Mouse (Mus musculus) MEL (cell line): Measurements from ENCODE around the gene Exoc3l2. TPM values are rescaled to one million over a fixed set of nuclear protein-coding genes. Genes with fewer than 3 reads are reported as not detected.
A peak's percentile ranks its signal among the peaks of the same experiment; 100 is the strongest.

Source experiments
- DNase-seq: peaks from one replicate; pipeline ENCODE4 v3.0.0; 2011; ENCODE audit warnings: low read depth, low spot score
- H3K27ac ChIP-seq: 2 replicates; pipeline ENCODE4 v1.5.1; 2012; ENCODE audit warnings: low read depth, mild to moderate bottlenecking, control low read depth, low read length, moderate library complexity; ENCODE audit not compliant: control insufficient read depth
- H3K27me3 ChIP-seq, 2 experiments: fragments of 150-350 bp in 1 of 2; sonication (generic) in 1 of 2; 2 replicates each; pipeline ENCODE4 v1.6.1; 2012; ENCODE audit warnings: low read length in 2 of 2, mild to moderate bottlenecking in 2 of 2, improper control_type of control experiment in 1 of 2, moderate library complexity in 1 of 2; ENCODE audit not compliant: insufficient read depth in 2 of 2, control insufficient read depth in 1 of 2
- H3K36me3 ChIP-seq, 2 experiments: 2 replicates each; pipeline ENCODE4 v1.6.1; 2012 to 2014; ENCODE audit warnings: low read length in 2 of 2, improper control_type of control experiment in 1 of 2, inconsistent platforms in 1 of 2, mild to moderate bottlenecking in 1 of 2; ENCODE audit not compliant: insufficient read depth in 2 of 2, control insufficient read depth in 1 of 2
- H3K4me1 ChIP-seq, 2 experiments: fragments of 150-350 bp in 1 of 2; sonication (generic) in 1 of 2; 2 replicates each; pipeline ENCODE4 v1.6.1; 2012; ENCODE audit warnings: low read length in 2 of 2, improper control_type of control experiment in 1 of 2, mild to moderate bottlenecking in 1 of 2; ENCODE audit not compliant: insufficient read depth in 2 of 2, control insufficient read depth in 1 of 2
- H3K4me3 ChIP-seq, 2 experiments: fragments of 150-350 bp in 1 of 2; sonication (generic) in 1 of 2; 2 replicates each; pipeline ENCODE4 v1.5.1; 2012; ENCODE audit warnings: low read depth in 2 of 2, low read length in 2 of 2, mild to moderate bottlenecking in 2 of 2, moderate library complexity in 2 of 2, control low read depth in 1 of 2, improper control_type of control experiment in 1 of 2; ENCODE audit not compliant: control insufficient read depth in 1 of 2, insufficient read depth in 1 of 2
- H3K79me2 ChIP-seq: 2 replicates; pipeline ENCODE4 v1.6.1; 2012; ENCODE audit warnings: mild to moderate bottlenecking, low read length, moderate library complexity; ENCODE audit not compliant: control insufficient read depth, poor library complexity, insufficient read depth
- H3K9ac ChIP-seq: 2 replicates; pipeline ENCODE4 v1.6.1; 2012; ENCODE audit warnings: low read depth, mild to moderate bottlenecking, control low read depth, low read length, moderate library complexity; ENCODE audit not compliant: control insufficient read depth, poor library complexity, severe bottlenecking
- H3K9me3 ChIP-seq: fragments of 150-350 bp; sonication (generic); replicated peaks from 2 replicates; pipeline ENCODE4 v1.6.1; 2012; ENCODE audit warnings: mild to moderate bottlenecking, low read length, improper control_type of control experiment, moderate library complexity; ENCODE audit not compliant: insufficient read depth
- BHLHE40 ChIP-seq: IDR thresholded peaks from 2 replicates; pipeline ENCODE4 v1.6.1; 2012; ENCODE audit warnings: low read depth, mild to moderate bottlenecking, inconsistent platforms, low read length, improper control_type of control experiment, borderline replicate concordance
- CHD2 ChIP-seq: IDR thresholded peaks from 2 replicates; pipeline ENCODE4 v1.6.1; 2011; ENCODE audit warnings: low read length, improper control_type of control experiment
- CTCF ChIP-seq, 3 experiments: IDR thresholded peaks in 2 of 3; conservative IDR thresholded peaks in 1 of 3; 2 replicates each; pipeline ENCODE4 v1.5.1; 2011 to 2012; ENCODE audit warnings: low read length in 3 of 3, low read depth in 2 of 3, mild to moderate bottlenecking in 2 of 3, improper control_type of control experiment in 1 of 3, inconsistent platforms in 1 of 3, mixed read lengths in 1 of 3, moderate library complexity in 1 of 3; ENCODE audit not compliant: control insufficient read depth in 1 of 3, insufficient read depth in 1 of 3, poor library complexity in 1 of 3, severe bottlenecking in 1 of 3
- E2F4 ChIP-seq: IDR thresholded peaks from 2 replicates; pipeline ENCODE4 v1.6.1; 2011; ENCODE audit warnings: low read depth, low read length, improper control_type of control experiment, borderline replicate concordance
- ELF1 ChIP-seq: IDR thresholded peaks from 2 replicates; pipeline ENCODE4 v1.6.1; 2014; ENCODE audit warnings: low read depth, mild to moderate bottlenecking, inconsistent platforms, low read length, improper control_type of control experiment, moderate library complexity
- ETS1 ChIP-seq: IDR thresholded peaks from 2 replicates; pipeline ENCODE4 v1.6.1; 2012; ENCODE audit warnings: low read depth, mild to moderate bottlenecking, inconsistent platforms, low read length, improper control_type of control experiment, moderate library complexity
- GATA1 ChIP-seq: IDR thresholded peaks from 2 replicates; pipeline ENCODE4 v1.6.1; 2011; ENCODE audit warnings: low read depth, low read length, improper control_type of control experiment
- HCFC1 ChIP-seq: IDR thresholded peaks from 2 replicates; pipeline ENCODE4 v1.6.1; 2012; ENCODE audit warnings: low read depth, mild to moderate bottlenecking, inconsistent platforms, low read length, improper control_type of control experiment, moderate library complexity
- JUND ChIP-seq: IDR thresholded peaks from 2 replicates; pipeline ENCODE4 v1.6.1; 2011; ENCODE audit warnings: low read depth, mild to moderate bottlenecking, improper control_type of control experiment, low read length
- KAT2A ChIP-seq: conservative IDR thresholded peaks from 2 replicates; pipeline ENCODE4 v1.6.1; 2012; ENCODE audit warnings: low read depth, low read length, improper control_type of control experiment, inconsistent platforms
- MAFK ChIP-seq: IDR thresholded peaks from 2 replicates; pipeline ENCODE4 v1.6.1; 2011; ENCODE audit warnings: low read depth, mild to moderate bottlenecking, low read length, improper control_type of control experiment, borderline replicate concordance
- MAZ ChIP-seq: IDR thresholded peaks from 2 replicates; pipeline ENCODE4 v1.6.1; 2012; ENCODE audit warnings: low read depth, mild to moderate bottlenecking, inconsistent platforms, low read length, improper control_type of control experiment
- MXI1 ChIP-seq: IDR thresholded peaks from 2 replicates; pipeline ENCODE4 v1.6.1; 2011; ENCODE audit warnings: mild to moderate bottlenecking, low read depth, low read length, improper control_type of control experiment
- NELFE ChIP-seq: IDR thresholded peaks from 2 replicates; pipeline ENCODE4 v1.6.1; 2011; ENCODE audit warnings: low read depth, low read length, improper control_type of control experiment
- POLR2A ChIP-seq, 2 experiments: IDR thresholded peaks; 2 replicates each; pipeline ENCODE4 v1.6.1; 2011 to 2012; ENCODE audit warnings: low read length in 2 of 2, mild to moderate bottlenecking in 2 of 2, control low read depth in 1 of 2, improper control_type of control experiment in 1 of 2, low read depth in 1 of 2, moderate library complexity in 1 of 2; ENCODE audit not compliant: control insufficient read depth in 1 of 2, insufficient read depth in 1 of 2, poor library complexity in 1 of 2
- POLR2AphosphoS2 ChIP-seq: IDR thresholded peaks from 2 replicates; pipeline ENCODE4 v1.6.1; 2011; ENCODE audit warnings: low read length, improper control_type of control experiment
- POLR2AphosphoS5 ChIP-seq: IDR thresholded peaks from 2 replicates; pipeline ENCODE4 v1.6.1; 2012; ENCODE audit warnings: low read depth, borderline replicate concordance, mild to moderate bottlenecking, inconsistent platforms, low read length, moderate library complexity, mixed read lengths
- RAD21 ChIP-seq: IDR thresholded peaks from 2 replicates; pipeline ENCODE4 v1.6.1; 2011; ENCODE audit warnings: mild to moderate bottlenecking, low read depth, low read length, improper control_type of control experiment
- SIN3A ChIP-seq: IDR thresholded peaks from 2 replicates; pipeline ENCODE4 v1.6.1; 2012; ENCODE audit warnings: low read length, improper control_type of control experiment, inconsistent platforms
- SMC3 ChIP-seq: IDR thresholded peaks from 2 replicates; pipeline ENCODE4 v1.6.1; 2011; ENCODE audit warnings: low read depth, low read length, improper control_type of control experiment
- TAL1 ChIP-seq: IDR thresholded peaks from 2 replicates; pipeline ENCODE4 v1.6.1; 2012; ENCODE audit warnings: mild to moderate bottlenecking, inconsistent platforms, low read length, moderate library complexity, mixed read lengths
- TBP ChIP-seq: IDR thresholded peaks from 2 replicates; pipeline ENCODE4 v1.8.0; 2011; ENCODE audit warnings: low read depth, low read length, improper control_type of control experiment
- TCF12 ChIP-seq: IDR thresholded peaks from 2 replicates; pipeline ENCODE4 v1.6.1; 2014; ENCODE audit warnings: low read depth, mild to moderate bottlenecking, inconsistent platforms, low read length, improper control_type of control experiment, moderate library complexity
- UBTF ChIP-seq: IDR thresholded peaks from 2 replicates; pipeline ENCODE4 v1.6.1; 2012; ENCODE audit warnings: low read depth, mild to moderate bottlenecking, inconsistent platforms, low read length, improper control_type of control experiment, moderate library complexity, borderline replicate concordance; ENCODE audit not compliant: insufficient read depth
- USF2 ChIP-seq, 2 experiments: IDR thresholded peaks; 2 replicates each; pipeline ENCODE4 v1.6.1; 2011 to 2012; ENCODE audit warnings: improper control_type of control experiment in 2 of 2, low read length in 2 of 2, borderline replicate concordance in 1 of 2, inconsistent platforms in 1 of 2, low read depth in 1 of 2, mild to moderate bottlenecking in 1 of 2; ENCODE audit not compliant: insufficient read depth in 1 of 2
- ZC3H11A ChIP-seq: IDR thresholded peaks from 2 replicates; pipeline ENCODE4 v1.6.1; 2012; ENCODE audit warnings: low read depth, mild to moderate bottlenecking, inconsistent platforms, low read length, improper control_type of control experiment
- ZKSCAN1 ChIP-seq: IDR thresholded peaks from 2 replicates; pipeline ENCODE4 v1.6.1; 2012; ENCODE audit warnings: low read depth, mild to moderate bottlenecking, inconsistent platforms, low read length, improper control_type of control experiment, moderate library complexity
- ZMIZ1 ChIP-seq: IDR thresholded peaks from 2 replicates; pipeline ENCODE4 v1.6.1; 2012; ENCODE audit warnings: low read depth, mild to moderate bottlenecking, inconsistent platforms, low read length, improper control_type of control experiment, moderate library complexity
- polyA plus RNA-seq, 2 experiments: library from polyadenylated mRNA; stranded (reverse) in 1 of 2; unstranded in 1 of 2; fragments of >175 nt in 1 of 2; fragments of >200 nt in 1 of 2; gene quantifications; 2 replicates each; pipeline versions ENCODE4 v1.2.1 to v1.2.4; 2012; ENCODE audit warnings: low replicate concordance in 2 of 2, low read depth in 1 of 2; ENCODE audit not compliant: insufficient read length in 2 of 2, insufficient read depth in 1 of 2, missing spikeins in 1 of 2
- total RNA-seq: library from RNA; depleted of rRNA; stranded (reverse); fragments of 300-350 nt; gene quantifications from 2 replicates; pipeline ENCODE4 v1.2.3, GENCODE M21; 2012

The Exoc3l2 gene
- total and polyA plus RNA-seq, 3 experiments: 0.08 TPM; not detected in 1

- peak; percentile 81 for TF ChIP-seq RAD21
- TF ChIP-seq MAFK: no peak
- peak; percentile 81 to 98 (median 90) for TF ChIP-seq CTCF (IDR thresholded peaks at IDR 0.05 in 2 of 3, conservative IDR thresholded peaks at IDR 0.05 in 1 of 3; ENCODE audit: control insufficient read depth in 1 of 3, insufficient read depth in 1 of 3, low read depth in 2 of 3, low read length in 3 of 3, poor library complexity in 1 of 3, severe bottlenecking in 1 of 3)
- peak; percentile 76 for TF ChIP-seq SMC3
- TF ChIP-seq TBP: no peak
- peak; percentile 66; the same call in 1 of the 2 replicates for TF ChIP-seq ZC3H11A
- no peak for TF ChIP-seq USF2 (IDR thresholded peaks at IDR 0.05; ENCODE audit: borderline replicate concordance in 1 of 2, insufficient read depth in 1 of 2, low read depth in 1 of 2, low read length in 2 of 2)
- no peak for TF ChIP-seq MXI1
- TF ChIP-seq TCF12: no peak
- peak; percentile 49; the same call in 1 of the 2 replicates for TF ChIP-seq SIN3A
- TF ChIP-seq TAL1: no peak
- TF ChIP-seq UBTF: no peak
- no peak for TF ChIP-seq POLR2AphosphoS5
- no peak for TF ChIP-seq JUND
- TF ChIP-seq GATA1: peak; percentile 70
- peak; percentile 59 for TF ChIP-seq ETS1
- peak; percentile 73 for DNase-seq
These were observed 40.4 kb downstream of the Exoc3l2 start for GRCm38 (mm10) chr7:19503481-19504068.

GRCm38 (mm10) chr7:19506326-19506725 lies 43.2 kb downstream of the Exoc3l2 start:
- H3K36me3 ChIP-seq: peaks cover 0 to 6% of the 10 kb centered on the region in 2 experiments; a peak in 2 of 4 replicates
- peak overlapping the region; percentile 86 to 94 for H3K4me3 ChIP-seq
- peak overlapping the region; percentile 29 for H3K27ac ChIP-seq
- DNase-seq: peak; percentile 87
- no peaks in the 10 kb centered on the region for H3K9me3 ChIP-seq
- H3K9ac ChIP-seq: peak overlapping the region; percentile 95
- TF ChIP-seq POLR2AphosphoS2 (no peak), POLR2AphosphoS5 (no peak), NELFE (no peak), BHLHE40 (no peak), SIN3A (peak; percentile 64; the same call in 1 of the 2 replicates), E2F4 (no peak), ZC3H11A (peak; percentile 54), USF2 (IDR thresholded peaks at IDR 0.05; ENCODE audit: borderline replicate concordance in 1 of 2, insufficient read depth in 1 of 2, low read depth in 1 of 2, low read length in 2 of 2) (no peak), HCFC1 (peak; percentile 58), MAZ (no peak), ELF1 (no peak), KAT2A (no peak), CHD2 (no peak), ZMIZ1 (no peak), POLR2A (IDR thresholded peaks at IDR 0.05; ENCODE audit: control insufficient read depth in 1 of 2, insufficient read depth in 1 of 2, low read depth in 1 of 2, low read length in 2 of 2, poor library complexity in 1 of 2) (no peak), CTCF (IDR thresholded peaks at IDR 0.05 in 2 of 3, conservative IDR thresholded peaks at IDR 0.05 in 1 of 3; ENCODE audit: control insufficient read depth in 1 of 3, insufficient read depth in 1 of 3, low read depth in 2 of 3, low read length in 3 of 3, poor library complexity in 1 of 3, severe bottlenecking in 1 of 3) (peak; percentile 56 to 90 (median 70)), ZKSCAN1 (no peak), RAD21 (peak; percentile 47), TCF12 (no peak), MXI1 (0 out of 2 replicates have a peak, but pooled peaks have one; percentile 38), SMC3 (peak; percentile 88)
- no peaks in the 10 kb centered on the region for H3K27me3 ChIP-seq
- peaks cover 0 to 8% of the 10 kb centered on the region in 2 experiments; a peak in 2 of 4 replicates for H3K4me1 ChIP-seq
- H3K79me2 ChIP-seq: peaks cover 21% of the 10 kb centered on the region

More at GRCm38 (mm10) chr7:19503481-19504068, 40.4 kb downstream of the Exoc3l2 start:
- Histone ChIP-seq H3K27ac (no peak overlapping the region), H3K36me3 (peaks cover 0 to 2% of the 10 kb centered on the region in 2 experiments; a peak in 2 of 4 replicates), H3K27me3 (no peaks in the 10 kb centered on the region), H3K79me2 (peaks cover 6% of the 10 kb centered on the region), H3K4me3 (no peak overlapping the region), H3K4me1 (peaks cover 0 to 2% of the 10 kb centered on the region in 2 experiments; a peak in 1 of 4 replicates), H3K9me3 (no peaks in the 10 kb centered on the region), H3K9ac (no peak overlapping the region)
